ENCODE assay signal across 8 mouse cellular contexts in genomic region chr7:101347767-101348270, GRCm38 (mm10). TPM values are rescaled to one million over a fixed set of nuclear protein-coding genes. Genes with fewer than 3 reads are reported as not detected.
DNase-seq lines count a peak whose midpoint lies in the region; ATAC-seq and TF ChIP-seq lines count a peak whose summit lies in the region.

Gene Arap1 (plus strand): TSS chr7:101348067.

- H3K27ac ChIP-seq in embryonic fibroblast, embryonic 13.5 days (ENCODE audit: insufficient read depth, low read length) = no peak within 1 kb of the TSS
- H3K27ac ChIP-seq in heart, embryonic 14.5 days (replicated peaks in 1 of 2; ENCODE audit: control insufficient read depth in 1 of 2, insufficient read depth in 1 of 2, low read depth in 2 of 2, low read length in 2 of 2) = no peak within 1 kb of the TSS
- H3K27ac ChIP-seq in kidney, postnatal 0 days = no peak within 1 kb of the TSS
- H3K27ac ChIP-seq in liver, embryonic 16.5 days (ENCODE audit: low read length) = peak within 1 kb of the TSS; percentile 56
- no peak within 1 kb of the TSS for H3K27ac ChIP-seq in neural tube, embryonic 11.5 days (ENCODE audit: low read depth, low read length)

- H3K9me3 ChIP-seq in heart, embryonic 14.5 days (ENCODE audit: control insufficient read depth, low read length) = no peaks in the 10 kb centered on the region
- H3K9me3 ChIP-seq in kidney, postnatal 0 days (replicated peaks; ENCODE audit: low read length) = no peaks in the 10 kb centered on the region
- H3K9me3 ChIP-seq in liver, embryonic 16.5 days (replicated peaks; ENCODE audit: control insufficient read depth, low read length) = no peaks in the 10 kb centered on the region
- H3K9me3 ChIP-seq in neural tube, embryonic 11.5 days (ENCODE audit: control insufficient read depth, low read length) = no peaks in the 10 kb centered on the region

- H3K36me3 ChIP-seq in heart, embryonic 14.5 days (ENCODE audit: control insufficient read depth, insufficient read depth, low read length) = no peaks in the 10 kb centered on the region; the same call in 1 of the 2 replicates
- no peaks in the 10 kb centered on the region for H3K36me3 ChIP-seq in kidney, postnatal 0 days (ENCODE audit: insufficient read depth, low read length)
- peaks cover 4% of the 10 kb centered on the region; the same call in 1 of the 2 replicates for H3K36me3 ChIP-seq in liver, embryonic 16.5 days (ENCODE audit: control insufficient read depth, insufficient read depth)
- H3K36me3 ChIP-seq in neural tube, embryonic 11.5 days (ENCODE audit: control insufficient read depth, insufficient read depth, low read length) = no peaks in the 10 kb centered on the region

- 2% methylated on average over 35 of the region's 35 CpGs for WGBS in heart, embryonic 14.5 days
- under 1% methylated on average over 33 of the region's 35 CpGs for WGBS in kidney, postnatal 0 days
- 1% methylated on average over 35 of the region's 35 CpGs for WGBS in liver, embryonic 16.5 days (ENCODE audit: insufficient replicate concordance)
- WGBS in neural tube, embryonic 11.5 days = 1% methylated on average over 35 of the region's 35 CpGs

- TF ChIP-seq CTCF in embryonic fibroblast, embryonic 13.5 days (IDR thresholded peaks at IDR 0.05; ENCODE audit: borderline replicate concordance, insufficient read depth, low read length) = no peak
- TF ChIP-seq CTCF in kidney, postnatal 0 days (IDR thresholded peaks at IDR 0.05; ENCODE audit: low read depth) = no peak

- DNase-seq in CD4-positive, CD25-positive, alpha-beta regulatory T cell, adult 2 months (ENCODE audit: low read depth, low spot score) = peak; percentile 78
- peak; percentile 85 for DNase-seq in kidney, postnatal 0 days (ENCODE audit: low spot score)
- DNase-seq in neural tube, embryonic 11.5 days (ENCODE audit: low spot score) = peak; percentile 76
- peak; percentile 74 for DNase-seq in thymus, postnatal 4 days

- H3K4me1 ChIP-seq in embryonic fibroblast, embryonic 13.5 days (ENCODE audit: control insufficient read depth, insufficient read depth, low read length) = peaks cover 4% of the 10 kb centered on the region; the same call in 1 of the 2 replicates
- peaks cover 15 to 24% of the 10 kb centered on the region in 2 experiments for H3K4me1 ChIP-seq in heart, embryonic 14.5 days (ENCODE audit: control insufficient read depth in 2 of 2, insufficient read depth in 2 of 2, low read length in 2 of 2)
- peaks cover 14% of the 10 kb centered on the region for H3K4me1 ChIP-seq in kidney, postnatal 0 days (replicated peaks; ENCODE audit: insufficient read depth, low read length)
- peaks cover 28% of the 10 kb centered on the region for H3K4me1 ChIP-seq in liver, embryonic 16.5 days (ENCODE audit: control insufficient read depth, low read depth, low read length)
- peaks cover 10% of the 10 kb centered on the region; the same call in 1 of the 2 replicates for H3K4me1 ChIP-seq in neural tube, embryonic 11.5 days (ENCODE audit: control insufficient read depth, insufficient read depth, low read length)

- peak within 1 kb of the TSS; percentile 71 for H3K9ac ChIP-seq in heart, embryonic 14.5 days (ENCODE audit: low read length)
- H3K9ac ChIP-seq in kidney, postnatal 0 days (ENCODE audit: low read depth, low read length) = peak within 1 kb of the TSS; percentile 53
- H3K9ac ChIP-seq in liver, embryonic 16.5 days (ENCODE audit: low read depth, low read length) = peak within 1 kb of the TSS; percentile 64
- peak within 1 kb of the TSS; percentile 47 for H3K9ac ChIP-seq in neural tube, embryonic 11.5 days (ENCODE audit: low read length)

- peak within 1 kb of the TSS; percentile 98 for H3K4me2 ChIP-seq in heart, embryonic 14.5 days (ENCODE audit: low read length)
- H3K4me2 ChIP-seq in kidney, postnatal 0 days (ENCODE audit: low read length) = peak within 1 kb of the TSS; percentile 99
- H3K4me2 ChIP-seq in liver, embryonic 16.5 days (ENCODE audit: low read depth, low read length) = peak within 1 kb of the TSS; percentile 90
- peak within 1 kb of the TSS; percentile 95 for H3K4me2 ChIP-seq in neural tube, embryonic 11.5 days (ENCODE audit: low read depth)

- H3K4me3 ChIP-seq in embryonic fibroblast, embryonic 13.5 days (ENCODE audit: insufficient read depth, low read length) = peak within 1 kb of the TSS; percentile 61
- peak within 1 kb of the TSS; percentile 59 to 63 for H3K4me3 ChIP-seq in heart, embryonic 14.5 days (ENCODE audit: control insufficient read depth in 1 of 2, insufficient read depth in 1 of 2, low read depth in 1 of 2, low read length in 2 of 2)
- H3K4me3 ChIP-seq in kidney, postnatal 0 days (replicated peaks; ENCODE audit: low read depth, low read length) = peak within 1 kb of the TSS; percentile 59
- H3K4me3 ChIP-seq in liver, embryonic 16.5 days (ENCODE audit: low read depth, low read length) = peak within 1 kb of the TSS; percentile 68
- H3K4me3 ChIP-seq in neural tube, embryonic 11.5 days (ENCODE audit: low read depth, low read length) = peak within 1 kb of the TSS; percentile 48

- TF ChIP-seq POLR2A in embryonic fibroblast, embryonic 13.5 days (IDR thresholded peaks at IDR 0.05; ENCODE audit: low read depth, low read length) = peak; percentile 66

- peak; percentile 89 for ATAC-seq in activated CD4-positive, CD25-positive, alpha-beta regulatory T cell, adult 4 months
- no peak for ATAC-seq in heart, embryonic 14.5 days (ENCODE audit: insufficient number of reproducible peaks, insufficient read depth, low FRiP score, low read depth)
- ATAC-seq in kidney, postnatal 0 days (replicated peaks; ENCODE audit: low FRiP score, low read depth) = peak; percentile 76
- peak; percentile 80 for ATAC-seq in liver, embryonic 16.5 days (ENCODE audit: low read depth)
- peak; percentile 73 for ATAC-seq in neural tube, embryonic 11.5 days (ENCODE audit: insufficient read depth, low FRiP score, low TSS enrichment)

- peaks cover 22% of the 10 kb centered on the region for H3K27me3 ChIP-seq in heart, embryonic 14.5 days (ENCODE audit: control insufficient read depth, insufficient read depth, low read length)
- H3K27me3 ChIP-seq in kidney, postnatal 0 days (ENCODE audit: insufficient read depth, low read length) = no peaks in the 10 kb centered on the region
- H3K27me3 ChIP-seq in liver, embryonic 16.5 days (ENCODE audit: control insufficient read depth, insufficient read depth, low read depth, low read length) = no peaks in the 10 kb centered on the region
- peaks cover 7% of the 10 kb centered on the region; the same call in 1 of the 2 replicates for H3K27me3 ChIP-seq in neural tube, embryonic 11.5 days (ENCODE audit: control insufficient read depth, insufficient read depth, low read length)

RNA-seq across cellular contexts. Expression of gene Arap1, which starts in this region (rescaled TPM):
- polyA plus RNA-seq in activated CD4-positive, CD25-positive, alpha-beta regulatory T cell, adult 4 months (2017; shearing (Covaris generic)) = 10 to 100 TPM; 27.1 to 51.2 TPM
- 64.2 and 115 TPM in 2 replicates for polyA plus RNA-seq in embryonic fibroblast, embryonic 13.5 days (2011; ENCODE audit: insufficient read length, low read depth, missing spikeins)
- polyA plus RNA-seq in heart, embryonic 14.5 days (2014; fragmentation: Nextera tagmentation; extraction: Ambion mirVana) = 26.7 and 29.2 TPM in 2 replicates
- 65.8 and 70.4 TPM in 2 replicates for polyA plus RNA-seq in kidney, postnatal 0 days (2015; fragmentation: Nextera tagmentation; extraction: Ambion mirVana)
- 17.3 and 22.5 TPM in 2 replicates for polyA plus RNA-seq in liver, embryonic 16.5 days (2015; fragmentation: Nextera tagmentation; extraction: Ambion mirVana)
- polyA plus RNA-seq in neural tube, embryonic 11.5 days (2014; fragmentation: Nextera tagmentation; extraction: Ambion mirVana) = 11.2 and 12.3 TPM in 2 replicates
